Mouse (Mus musculus) intestine, embryonic 16.5 days (tissue): ENCODE measurements around the gene Cfap100. TPM values are rescaled to one million over a fixed set of nuclear protein-coding genes. Genes with fewer than 3 reads are reported as not detected.

Experiments
- ATAC-seq: fragments of 200-750 bp; cut with Nextera tagmentation; 2 replicates; pipeline ENCODE4 v1.8.0; 2017; ENCODE audit warnings: moderate TSS enrichment, moderate library complexity
- H3K27ac ChIP-seq: fragments of 300-500 bp; sonication (generic); 2 replicates; pipeline ENCODE4 v1.5.1; 2014; ENCODE audit warnings: mild to moderate bottlenecking, low read length
- H3K27me3 ChIP-seq: fragments of 300-500 bp; sonication (generic); replicated peaks from 2 replicates; pipeline ENCODE4 v1.6.1; 2014; ENCODE audit warnings: low read length, control low read depth, mixed read lengths; ENCODE audit not compliant: control insufficient read depth, insufficient read depth
- H3K36me3 ChIP-seq: fragments of 300-500 bp; sonication (generic); 2 replicates; pipeline ENCODE4 v1.6.1; 2014; ENCODE audit warnings: low read length, control low read depth; ENCODE audit not compliant: control insufficient read depth, insufficient read depth
- H3K4me1 ChIP-seq: fragments of 300-500 bp; sonication (generic); 2 replicates; pipeline ENCODE4 v1.6.1; 2014; ENCODE audit warnings: low read length, control low read depth, mixed read lengths; ENCODE audit not compliant: control insufficient read depth, insufficient read depth
- H3K4me2 ChIP-seq: fragments of 300-500 bp; sonication (generic); 2 replicates; pipeline ENCODE4 v1.6.1; 2014; ENCODE audit warnings: low read depth, low read length, control low read depth
- H3K4me3 ChIP-seq: fragments of 300-500 bp; sonication (generic); 2 replicates; pipeline ENCODE4 v1.5.1; 2014; ENCODE audit warnings: mild to moderate bottlenecking, low read length
- H3K9ac ChIP-seq: fragments of 300-500 bp; sonication (generic); 2 replicates; pipeline ENCODE4 v1.6.1; 2014; ENCODE audit warnings: low read depth, low read length
- H3K9me3 ChIP-seq: fragments of 300-500 bp; sonication (generic); 2 replicates; pipeline ENCODE4 v1.6.1; 2016; ENCODE audit warnings: low read length, control low read depth; ENCODE audit not compliant: control insufficient read depth
- WGBS: fragments of 180-500 bp; shearing (Covaris S2); extraction: QIAGEN DNeasy Blood & Tissue Kit; methylation state at CpG from one replicate; pipeline ENCODE4 v1.1.7; 2014; 5-methylcytosine and 5-hydroxymethylcytosine counted together
- polyA plus RNA-seq: library from polyadenylated mRNA; unstranded; fragments of >200 nt; fragmentation: Nextera tagmentation; extraction: Ambion mirVana; gene quantifications from 2 replicates; pipeline ENCODE4 v1.2.1, GENCODE M21; 2015

The Cfap100 gene
- polyA plus RNA-seq, 1 experiment from 2014 or later: 0.32 TPM

GRCm38 (mm10) chr6:90470255-90470654, 41.7 kb upstream of the Cfap100 start:
- H3K27me3 ChIP-seq: no peaks in the 10 kb centered on the region
- no peak overlapping the region for H3K27ac ChIP-seq
- H3K9me3 ChIP-seq: no peaks in the 10 kb centered on the region
- no peak overlapping the region for H3K4me3 ChIP-seq
- H3K9ac ChIP-seq: no peak overlapping the region
- no peaks in the 10 kb centered on the region for H3K36me3 ChIP-seq
- ATAC-seq: no peak
- no peak overlapping the region for H3K4me2 ChIP-seq
- WGBS: 96% methylated on average over 2 of the region's 2 CpGs
- peaks cover 5% of the 10 kb centered on the region; the same call in 1 of the 2 replicates for H3K4me1 ChIP-seq

- no peaks in the 10 kb centered on the region for H3K9me3 ChIP-seq
- no peak overlapping the region for H3K4me2 ChIP-seq
- ATAC-seq: no peak
- no peak overlapping the region for H3K9ac ChIP-seq
- no peak overlapping the region for H3K4me3 ChIP-seq
- no peak overlapping the region for H3K27ac ChIP-seq
- H3K36me3 ChIP-seq: no peaks in the 10 kb centered on the region
- WGBS: 87% methylated on average over 6 of the region's 6 CpGs
- no peaks in the 10 kb centered on the region for H3K27me3 ChIP-seq
- H3K4me1 ChIP-seq: peaks cover 5% of the 10 kb centered on the region; the same call in 1 of the 2 replicates
Observed at GRCm38 (mm10) chr6:90469041-90469440, 40.4 kb upstream of the Cfap100 start.

- no peaks in the 10 kb centered on the region for H3K36me3 ChIP-seq
- no peak overlapping the region for H3K27ac ChIP-seq
- no peaks in the 10 kb centered on the region for H3K9me3 ChIP-seq
- H3K4me3 ChIP-seq: no peak overlapping the region
- WGBS: 78% methylated on average over 1 of the region's 1 CpGs
- H3K4me2 ChIP-seq: no peak overlapping the region
- peaks cover 11% of the 10 kb centered on the region for H3K4me1 ChIP-seq
- ATAC-seq: no peak
- no peak overlapping the region; the same call in 1 of the 2 replicates for H3K9ac ChIP-seq
- no peaks in the 10 kb centered on the region for H3K27me3 ChIP-seq
Observed at GRCm38 (mm10) chr6:90468216-90468615, 39.6 kb upstream of the Cfap100 start.

GRCm38 (mm10) chr6:90466847-90467410, 38.3 kb upstream of the Cfap100 start:
- no peaks in the 10 kb centered on the region for H3K9me3 ChIP-seq
- H3K4me3 ChIP-seq: no peak overlapping the region
- WGBS: 93% methylated on average over 12 of the region's 12 CpGs
- peaks cover 6% of the 10 kb centered on the region for H3K27me3 ChIP-seq
- H3K4me1 ChIP-seq: peaks cover 17% of the 10 kb centered on the region
- no peak overlapping the region for H3K4me2 ChIP-seq
- H3K27ac ChIP-seq: no peak overlapping the region
- H3K9ac ChIP-seq: no peak overlapping the region
- no peak for ATAC-seq
- H3K36me3 ChIP-seq: no peaks in the 10 kb centered on the region

- Histone ChIP-seq H3K4me3 (no peak overlapping the region), H3K27ac (no peak overlapping the region), H3K9ac (no peak overlapping the region), H3K36me3 (no peaks in the 10 kb centered on the region), H3K4me1 (peaks cover 17% of the 10 kb centered on the region), H3K27me3 (peaks cover 14% of the 10 kb centered on the region), H3K9me3 (no peaks in the 10 kb centered on the region), H3K4me2 (no peak overlapping the region)
- 77% methylated on average over 10 of the region's 10 CpGs for WGBS
- ATAC-seq: no peak
Observed at GRCm38 (mm10) chr6:90466079-90466478, 37.5 kb upstream of the Cfap100 start.

GRCm38 (mm10) chr6:90465028-90465640, 36.5 kb upstream of the Cfap100 start:
- H3K4me1 ChIP-seq: peaks cover 12% of the 10 kb centered on the region
- H3K27me3 ChIP-seq: peaks cover 16% of the 10 kb centered on the region
- no peak overlapping the region for H3K9ac ChIP-seq
- no peak overlapping the region for H3K4me3 ChIP-seq
- H3K27ac ChIP-seq: no peak overlapping the region
- no peaks in the 10 kb centered on the region for H3K9me3 ChIP-seq
- H3K36me3 ChIP-seq: no peaks in the 10 kb centered on the region
- no peak for ATAC-seq
- 93% methylated on average over 11 of the region's 11 CpGs for WGBS
- H3K4me2 ChIP-seq: no peak overlapping the region

- peak; percentile 14 for ATAC-seq
- Histone ChIP-seq H3K9me3 (no peaks in the 10 kb centered on the region), H3K27me3 (peaks cover 16% of the 10 kb centered on the region), H3K9ac (peak overlapping the region; percentile 75; the same call in 1 of the 2 replicates), H3K36me3 (no peaks in the 10 kb centered on the region), H3K4me3 (peak overlapping the region; percentile 68), H3K4me2 (peak overlapping the region; percentile 100), H3K4me1 (peaks cover 12% of the 10 kb centered on the region), H3K27ac (peak overlapping the region; percentile 47; the same call in 1 of the 2 replicates)
- 47% methylated on average over 7 of the region's 7 CpGs for WGBS
Observed at GRCm38 (mm10) chr6:90463890-90464421, 35.4 kb upstream of the Cfap100 start.

GRCm38 (mm10) chr6:90463228-90463862, 34.7 kb upstream of the Cfap100 start:
- WGBS: under 1% methylated on average over 31 of the region's 31 CpGs
- H3K9ac ChIP-seq: peak overlapping the region; percentile 75
- peak; percentile 90 for ATAC-seq
- peaks cover 12% of the 10 kb centered on the region for H3K4me1 ChIP-seq
- peak overlapping the region; percentile 47; the same call in 1 of the 2 replicates for H3K27ac ChIP-seq
- peaks cover 16% of the 10 kb centered on the region for H3K27me3 ChIP-seq
- no peaks in the 10 kb centered on the region for H3K36me3 ChIP-seq
- H3K4me2 ChIP-seq: peak overlapping the region; percentile 100
- H3K4me3 ChIP-seq: peak overlapping the region; percentile 68
- H3K9me3 ChIP-seq: no peaks in the 10 kb centered on the region

- peak; percentile 45 for ATAC-seq
- WGBS: under 1% methylated on average over 38 of the region's 38 CpGs
- H3K4me2 ChIP-seq: peak overlapping the region; percentile 100
- peaks cover 12% of the 10 kb centered on the region for H3K4me1 ChIP-seq
- peaks cover 16% of the 10 kb centered on the region for H3K27me3 ChIP-seq
- H3K9me3 ChIP-seq: no peaks in the 10 kb centered on the region
- H3K27ac ChIP-seq: peak overlapping the region; percentile 11; the same call in 1 of the 2 replicates
- peak overlapping the region; percentile 68 for H3K4me3 ChIP-seq
- peak overlapping the region; percentile 75 for H3K9ac ChIP-seq
- no peaks in the 10 kb centered on the region for H3K36me3 ChIP-seq
Observed at GRCm38 (mm10) chr6:90462841-90463227, 34.2 kb upstream of the Cfap100 start.
